Mouse (Mus musculus): Measurements from ENCODE around the gene Flt1. TPM values are rescaled to one million over a fixed set of nuclear protein-coding genes. Genes with fewer than 3 reads are reported as not detected.

The Flt1 gene
- under 1 TPM in 1 of 2 experiments, not detected in 1; 0.45 TPM for polyA plus RNA-seq (2017; shearing (Covaris generic))

DNA sequence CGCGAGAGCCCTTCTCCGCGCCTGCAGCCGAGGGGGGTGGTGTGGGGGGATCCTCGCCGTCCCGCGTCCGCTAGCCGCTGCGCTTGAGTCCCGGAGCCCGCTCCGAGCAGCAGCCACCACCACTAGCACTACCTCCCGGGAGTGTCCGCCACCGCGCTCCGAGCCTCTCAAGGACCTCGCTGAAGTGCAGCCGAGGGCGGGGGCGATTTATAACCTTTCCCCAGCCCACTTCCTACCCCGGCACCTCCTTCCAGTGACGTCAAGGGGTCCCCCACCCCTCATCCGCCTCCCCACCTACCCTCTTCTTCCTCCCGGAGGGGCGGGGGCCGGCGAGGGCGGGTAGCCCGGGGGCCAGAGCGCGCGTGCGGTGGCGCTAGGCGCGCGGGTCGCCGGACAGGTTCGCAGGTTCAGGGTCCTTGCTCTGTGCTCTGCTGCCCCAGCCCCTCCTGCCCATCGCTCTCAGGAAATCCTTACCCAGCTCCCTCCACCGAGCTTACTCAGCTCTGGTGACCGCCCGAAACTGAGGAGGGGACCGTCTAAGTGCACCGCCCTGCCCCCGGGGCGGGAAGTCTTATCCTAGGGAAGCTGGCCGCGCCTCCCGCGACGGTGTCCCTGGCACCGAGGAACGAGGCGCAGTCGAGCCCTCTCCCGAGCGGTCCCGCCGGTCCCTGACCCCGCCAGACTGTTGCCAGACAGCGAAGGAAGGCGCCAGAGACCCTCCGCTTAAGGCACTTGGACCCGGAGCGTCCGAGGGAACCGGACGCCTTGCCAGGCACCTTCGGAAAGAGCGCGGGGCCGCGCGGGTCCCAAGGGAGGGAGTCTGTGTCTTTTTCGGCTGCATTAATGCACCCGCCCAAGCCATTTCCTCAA lies at the start of gene Flt1:
Flt1 (minus strand) TSS at position 181 of the 870 bp plus-strand sequence.

Other genes starting within 250 kb of the Flt1 start
- 100 to 1,000 TPM; 449 to 483 TPM for gene Pomp, start 134.4 kb upstream of the Flt1 start, polyA plus RNA-seq (2017; shearing (Covaris generic))
- gene Slc46a3, start 168.8 kb upstream of the Flt1 start, polyA plus RNA-seq (2017; shearing (Covaris generic)), result 10 to 100 TPM; 22.6 to 25.2 TPM
- 1 to 10 TPM in 1 of 2 experiments, under 1 TPM in 1; 0.72 to 3.0 TPM for gene Mtus2, start 231.3 kb upstream of the Flt1 start, polyA plus RNA-seq (2017; shearing (Covaris generic))

Data from activated CD4-positive, CD25-positive, alpha-beta regulatory T cell (primary cell).